Mouse (Mus musculus) kidney, embryonic 15.5 days (tissue): ENCODE results near the gene Frat1. TPM values are rescaled to one million over a fixed set of nuclear protein-coding genes. Genes with fewer than 3 reads are reported as not detected.
A peak's percentile ranks its signal among the peaks of the same experiment; 100 is the strongest.

Source experiments
- ATAC-seq: fragments of 200-750 bp; cut with Nextera tagmentation; replicated peaks from 2 replicates; pipeline ENCODE4 v1.8.0; 2017; ENCODE audit warnings: moderate TSS enrichment; ENCODE audit not compliant: low FRiP score
- H3K27ac ChIP-seq: fragments of 300-500 bp; sonication (generic); 2 replicates; pipeline ENCODE4 v1.5.1; 2015; ENCODE audit warnings: mild to moderate bottlenecking, inconsistent platforms
- H3K27me3 ChIP-seq: fragments of 300-500 bp; sonication (generic); 2 replicates; pipeline ENCODE4 v1.6.1; 2015; ENCODE audit warnings: inconsistent platforms
- H3K36me3 ChIP-seq: fragments of 300-500 bp; sonication (generic); 2 replicates; pipeline ENCODE4 v1.6.1; 2015; ENCODE audit warnings: inconsistent platforms
- H3K4me1 ChIP-seq: fragments of 300-500 bp; sonication (generic); 2 replicates; pipeline ENCODE4 v1.6.1; 2015; ENCODE audit warnings: inconsistent platforms
- H3K4me2 ChIP-seq: fragments of 300-500 bp; sonication (generic); 2 replicates; pipeline ENCODE4 v1.6.1; 2015; ENCODE audit warnings: moderate library complexity, mild to moderate bottlenecking, inconsistent platforms
- H3K4me3 ChIP-seq: fragments of 300-500 bp; sonication (generic); replicated peaks from 2 replicates; pipeline ENCODE4 v1.5.1; 2015; ENCODE audit warnings: mild to moderate bottlenecking, inconsistent platforms
- H3K9ac ChIP-seq: fragments of 300-500 bp; sonication (generic); 2 replicates; pipeline ENCODE4 v1.6.1; 2015; ENCODE audit warnings: mild to moderate bottlenecking, inconsistent platforms
- H3K9me3 ChIP-seq: fragments of 300-500 bp; sonication (generic); replicated peaks from 2 replicates; pipeline ENCODE4 v1.6.1; 2016; ENCODE audit warnings: inconsistent platforms
- WGBS: fragments of 180-500 bp; shearing (Covaris S2); methylation state at CpG from one replicate; pipeline ENCODE4 v1.1.7; 2015; ENCODE audit warnings: mixed read lengths; 5-methylcytosine and 5-hydroxymethylcytosine counted together
- polyA plus RNA-seq: library from polyadenylated mRNA; unstranded; fragments of >200 nt; fragmentation: Nextera tagmentation; extraction: Ambion mirVana; gene quantifications from 2 replicates; pipeline ENCODE4 v1.2.1, GENCODE M21; 2015

The Frat1 gene
- polyA plus RNA-seq, 1 experiment from 2014 or later = 5.6 TPM

GRCm38 (mm10) chr19:41800986-41801741, 28.6 kb upstream of the Frat1 start:
- H3K27ac ChIP-seq = peak overlapping the region; percentile 83
- no peak for ATAC-seq
- H3K4me1 ChIP-seq = peaks cover 29% of the 10 kb centered on the region
- peaks cover 6% of the 10 kb centered on the region for H3K9me3 ChIP-seq
- no peaks in the 10 kb centered on the region for H3K36me3 ChIP-seq
- H3K4me2 ChIP-seq = peak overlapping the region; percentile 76
- 3% methylated on average over 26 of the region's 26 CpGs for WGBS
- peak overlapping the region; percentile 88 for H3K4me3 ChIP-seq
- peak overlapping the region; percentile 87 for H3K9ac ChIP-seq
- H3K27me3 ChIP-seq = no peaks in the 10 kb centered on the region

GRCm38 (mm10) chr19:41801742-41802369, 27.9 kb upstream of the Frat1 start, which contains the start of gene Arhgap19:
Gene Arhgap19, minus strand, starts transcription at chr19:41802047.
- WGBS = under 1% methylated on average over 48 of the region's 48 CpGs
- Histone ChIP-seq H3K36me3 (no peaks in the 10 kb centered on the region), H3K4me1 (peaks cover 22% of the 10 kb centered on the region), H3K9me3 (peaks cover 7% of the 10 kb centered on the region), H3K4me3 (peak within 1 kb of the TSS; percentile 88), H3K4me2 (peak within 1 kb of the TSS; percentile 76), H3K9ac (peak within 1 kb of the TSS; percentile 87), H3K27me3 (no peaks in the 10 kb centered on the region), H3K27ac (peak within 1 kb of the TSS; percentile 83)
- ATAC-seq = peak; percentile 100

- Histone ChIP-seq H3K4me1 (peaks cover 19% of the 10 kb centered on the region), H3K9ac (no peak overlapping the region), H3K27me3 (no peaks in the 10 kb centered on the region), H3K27ac (no peak overlapping the region), H3K9me3 (peaks cover 7% of the 10 kb centered on the region), H3K4me2 (no peak overlapping the region), H3K36me3 (no peaks in the 10 kb centered on the region), H3K4me3 (no peak overlapping the region)
- WGBS = 42% methylated on average over 7 of the region's 7 CpGs
- ATAC-seq = no peak
Observed at GRCm38 (mm10) chr19:41803322-41803721, 26.4 kb upstream of the Frat1 start.

DNA sequence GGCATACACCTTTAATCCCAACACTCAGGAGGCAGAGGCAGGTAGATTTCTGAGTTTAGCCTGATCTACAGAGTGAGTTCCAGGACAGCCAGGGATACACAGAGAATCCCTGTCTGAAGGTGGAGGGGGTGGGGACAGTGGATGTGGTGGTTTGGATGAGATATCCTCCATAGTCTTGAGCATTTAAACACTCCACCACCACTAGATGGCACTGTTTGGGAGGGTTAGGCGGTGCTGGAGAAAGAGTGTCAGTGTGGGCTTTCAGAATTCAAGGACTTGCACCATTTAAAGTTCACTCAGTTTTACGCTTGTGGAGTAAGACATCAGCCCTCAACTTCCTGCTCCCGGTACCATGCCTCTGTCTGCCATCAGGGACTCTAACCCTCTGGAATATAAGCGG, 23.9 kb upstream of the Frat1 start:
- H3K9ac ChIP-seq = no peak overlapping the region
- H3K4me2 ChIP-seq = no peak overlapping the region
- H3K4me3 ChIP-seq = no peak overlapping the region
- WGBS = 89% methylated on average over 4 of the region's 4 CpGs
- ATAC-seq = no peak
- peaks cover 7% of the 10 kb centered on the region for H3K9me3 ChIP-seq
- H3K27me3 ChIP-seq = no peaks in the 10 kb centered on the region
- H3K4me1 ChIP-seq = peaks cover 20% of the 10 kb centered on the region
- no peaks in the 10 kb centered on the region for H3K36me3 ChIP-seq
- H3K27ac ChIP-seq = no peak overlapping the region

GRCm38 (mm10) chr19:41807497-41807896, 22.3 kb upstream of the Frat1 start:
- H3K27me3 ChIP-seq = no peaks in the 10 kb centered on the region
- H3K4me1 ChIP-seq = peaks cover 15% of the 10 kb centered on the region
- H3K36me3 ChIP-seq = no peaks in the 10 kb centered on the region
- peaks cover 7% of the 10 kb centered on the region for H3K9me3 ChIP-seq
- ATAC-seq = no peak
- H3K27ac ChIP-seq = no peak overlapping the region
- WGBS = 87% methylated on average over 9 of the region's 9 CpGs
- no peak overlapping the region for H3K4me2 ChIP-seq
- no peak overlapping the region for H3K9ac ChIP-seq
- H3K4me3 ChIP-seq = no peak overlapping the region

- WGBS = 86% methylated on average over 8 of the region's 8 CpGs
- Histone ChIP-seq H3K9ac (no peak overlapping the region), H3K36me3 (no peaks in the 10 kb centered on the region)
Observed at GRCm38 (mm10) chr19:41808104-41808634, 21.6 kb upstream of the Frat1 start.

DNA sequence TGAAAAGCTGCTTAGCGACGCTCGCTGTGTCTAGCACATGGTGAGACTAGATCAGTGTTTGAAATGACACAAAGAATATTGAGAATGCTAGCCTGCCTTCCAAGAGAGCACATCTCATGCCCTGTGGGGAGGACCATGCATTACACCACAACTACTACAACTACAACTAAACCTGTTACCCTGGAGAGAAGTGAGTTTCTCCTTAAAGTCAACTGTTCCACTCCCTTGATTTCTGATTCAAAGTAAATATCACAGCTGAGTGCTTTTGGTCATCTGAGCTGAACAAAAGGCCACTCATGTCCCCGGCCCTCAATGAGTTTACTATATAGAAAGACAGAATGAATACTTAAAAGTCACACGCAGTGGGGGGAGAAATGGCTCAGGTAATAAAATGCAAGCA, 19.7 kb upstream of the Frat1 start:
- peak; percentile 31; the same call in 1 of the 2 replicates for ATAC-seq
- Histone ChIP-seq H3K9me3 (peaks cover 7% of the 10 kb centered on the region), H3K36me3 (no peaks in the 10 kb centered on the region), H3K9ac (no peak overlapping the region), H3K27ac (peak overlapping the region; percentile 46), H3K4me1 (peaks cover 14% of the 10 kb centered on the region), H3K27me3 (no peaks in the 10 kb centered on the region), H3K4me2 (no peak overlapping the region), H3K4me3 (no peak overlapping the region)
- 46% methylated on average over 5 of the region's 5 CpGs for WGBS

More at GRCm38 (mm10) chr19:41808104-41808634, 21.6 kb upstream of the Frat1 start:
- no peak overlapping the region for H3K4me3 ChIP-seq
- no peak for ATAC-seq
- H3K4me2 ChIP-seq = no peak overlapping the region
- H3K9me3 ChIP-seq = peaks cover 7% of the 10 kb centered on the region
- H3K27ac ChIP-seq = no peak overlapping the region
- H3K27me3 ChIP-seq = no peaks in the 10 kb centered on the region
- H3K4me1 ChIP-seq = peaks cover 14% of the 10 kb centered on the region

GRCm38 (mm10) chr19:41812525-41812924, 17.2 kb upstream of the Frat1 start:
- Histone ChIP-seq H3K4me3 (no peak overlapping the region), H3K4me2 (no peak overlapping the region), H3K27ac (no peak overlapping the region), H3K9ac (no peak overlapping the region), H3K27me3 (no peaks in the 10 kb centered on the region), H3K36me3 (no peaks in the 10 kb centered on the region), H3K4me1 (peaks cover 24% of the 10 kb centered on the region), H3K9me3 (no peaks in the 10 kb centered on the region)
- ATAC-seq = no peak
- 88% methylated on average over 10 of the region's 10 CpGs for WGBS

DNA sequence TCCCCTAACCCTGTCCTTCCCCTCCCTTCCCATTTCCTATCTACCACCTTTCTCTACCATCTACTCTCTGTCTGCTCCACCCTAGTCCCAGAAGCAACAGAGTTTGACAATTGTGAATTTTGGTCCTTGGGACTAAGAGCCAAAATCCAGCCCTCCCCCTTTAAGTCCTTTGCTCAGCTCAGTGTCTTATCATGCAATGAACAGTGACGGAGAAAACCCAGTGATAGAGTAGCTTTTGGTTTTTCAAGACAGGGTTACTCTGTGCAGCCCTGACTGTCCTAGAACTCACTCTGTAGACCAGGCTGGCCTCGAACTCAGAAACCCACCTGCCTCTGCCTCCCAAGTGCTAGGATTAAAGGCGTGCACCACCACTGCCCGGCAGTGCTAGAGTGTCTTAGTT, 16.4 kb upstream of the Frat1 start:
- no peak overlapping the region for H3K27ac ChIP-seq
- 93% methylated on average over 4 of the region's 4 CpGs for WGBS
- H3K27me3 ChIP-seq = no peaks in the 10 kb centered on the region
- no peak overlapping the region for H3K9ac ChIP-seq
- H3K4me1 ChIP-seq = peaks cover 27% of the 10 kb centered on the region
- ATAC-seq = no peak
- H3K4me2 ChIP-seq = no peak overlapping the region
- H3K4me3 ChIP-seq = no peak overlapping the region
- H3K9me3 ChIP-seq = no peaks in the 10 kb centered on the region
- no peaks in the 10 kb centered on the region for H3K36me3 ChIP-seq

- Histone ChIP-seq H3K9ac (no peak overlapping the region), H3K27me3 (no peaks in the 10 kb centered on the region), H3K4me2 (no peak overlapping the region), H3K9me3 (no peaks in the 10 kb centered on the region), H3K4me1 (peaks cover 16% of the 10 kb centered on the region), H3K36me3 (no peaks in the 10 kb centered on the region), H3K27ac (no peak overlapping the region), H3K4me3 (no peak overlapping the region)
- 46% methylated on average over 5 of the region's 5 CpGs for WGBS
- ATAC-seq = no peak
Observed at GRCm38 (mm10) chr19:41816410-41816809, 13.4 kb upstream of the Frat1 start.

- H3K27ac ChIP-seq = no peak overlapping the region
- no peaks in the 10 kb centered on the region for H3K27me3 ChIP-seq
- WGBS = 52% methylated on average over 5 of the region's 5 CpGs
- H3K4me1 ChIP-seq = peaks cover 16% of the 10 kb centered on the region
- H3K36me3 ChIP-seq = no peaks in the 10 kb centered on the region
- H3K4me3 ChIP-seq = no peak overlapping the region
- H3K9me3 ChIP-seq = no peaks in the 10 kb centered on the region
- no peak for ATAC-seq
- no peak overlapping the region for H3K9ac ChIP-seq
- no peak overlapping the region for H3K4me2 ChIP-seq
Observed at GRCm38 (mm10) chr19:41816915-41817314, 12.9 kb upstream of the Frat1 start.

- ATAC-seq = no peak
- Histone ChIP-seq H3K36me3 (no peaks in the 10 kb centered on the region), H3K4me3 (no peak overlapping the region), H3K4me2 (no peak overlapping the region), H3K27ac (no peak overlapping the region), H3K27me3 (no peaks in the 10 kb centered on the region), H3K9ac (no peak overlapping the region), H3K4me1 (peaks cover 16% of the 10 kb centered on the region), H3K9me3 (no peaks in the 10 kb centered on the region)
- WGBS = 46% methylated on average over 10 of the region's 10 CpGs
Observed at GRCm38 (mm10) chr19:41817325-41817724, 12.4 kb upstream of the Frat1 start.
